Mouse (Mus musculus) MEL (cell line): ENCODE data around the gene Ankrd22. TPM values are rescaled to one million over a fixed set of nuclear protein-coding genes. Genes with fewer than 3 reads are reported as not detected.
A peak's percentile ranks its signal among the peaks of the same experiment; 100 is the strongest.

Experiments used
- DNase-seq: peaks from one replicate; pipeline ENCODE4 v3.0.0; 2011; ENCODE audit warnings: low read depth, low spot score
- H3K27ac ChIP-seq: 2 replicates; pipeline ENCODE4 v1.5.1; 2012; ENCODE audit warnings: low read depth, mild to moderate bottlenecking, control low read depth, low read length, moderate library complexity; ENCODE audit not compliant: control insufficient read depth
- H3K27me3 ChIP-seq, 2 experiments: fragments of 150-350 bp in 1 of 2; sonication (generic) in 1 of 2; 2 replicates each; pipeline ENCODE4 v1.6.1; 2012; ENCODE audit warnings: low read length in 2 of 2, mild to moderate bottlenecking in 2 of 2, improper control_type of control experiment in 1 of 2, moderate library complexity in 1 of 2; ENCODE audit not compliant: insufficient read depth in 2 of 2, control insufficient read depth in 1 of 2
- H3K36me3 ChIP-seq, 2 experiments: 2 replicates each; pipeline ENCODE4 v1.6.1; 2012 to 2014; ENCODE audit warnings: low read length in 2 of 2, improper control_type of control experiment in 1 of 2, inconsistent platforms in 1 of 2, mild to moderate bottlenecking in 1 of 2; ENCODE audit not compliant: insufficient read depth in 2 of 2, control insufficient read depth in 1 of 2
- H3K4me1 ChIP-seq, 2 experiments: fragments of 150-350 bp in 1 of 2; sonication (generic) in 1 of 2; 2 replicates each; pipeline ENCODE4 v1.6.1; 2012; ENCODE audit warnings: low read length in 2 of 2, improper control_type of control experiment in 1 of 2, mild to moderate bottlenecking in 1 of 2; ENCODE audit not compliant: insufficient read depth in 2 of 2, control insufficient read depth in 1 of 2
- H3K4me3 ChIP-seq, 2 experiments: fragments of 150-350 bp in 1 of 2; sonication (generic) in 1 of 2; 2 replicates each; pipeline ENCODE4 v1.5.1; 2012; ENCODE audit warnings: low read depth in 2 of 2, low read length in 2 of 2, mild to moderate bottlenecking in 2 of 2, moderate library complexity in 2 of 2, control low read depth in 1 of 2, improper control_type of control experiment in 1 of 2; ENCODE audit not compliant: control insufficient read depth in 1 of 2, insufficient read depth in 1 of 2
- H3K79me2 ChIP-seq: 2 replicates; pipeline ENCODE4 v1.6.1; 2012; ENCODE audit warnings: mild to moderate bottlenecking, low read length, moderate library complexity; ENCODE audit not compliant: control insufficient read depth, poor library complexity, insufficient read depth
- H3K9ac ChIP-seq: 2 replicates; pipeline ENCODE4 v1.6.1; 2012; ENCODE audit warnings: low read depth, mild to moderate bottlenecking, control low read depth, low read length, moderate library complexity; ENCODE audit not compliant: control insufficient read depth, poor library complexity, severe bottlenecking
- H3K9me3 ChIP-seq: fragments of 150-350 bp; sonication (generic); replicated peaks from 2 replicates; pipeline ENCODE4 v1.6.1; 2012; ENCODE audit warnings: mild to moderate bottlenecking, low read length, improper control_type of control experiment, moderate library complexity; ENCODE audit not compliant: insufficient read depth
- CHD1 ChIP-seq: IDR thresholded peaks from 2 replicates; pipeline ENCODE4 v1.6.1; 2012; ENCODE audit warnings: low read depth, mild to moderate bottlenecking, inconsistent platforms, low read length, improper control_type of control experiment
- CHD2 ChIP-seq: IDR thresholded peaks from 2 replicates; pipeline ENCODE4 v1.6.1; 2011; ENCODE audit warnings: low read length, improper control_type of control experiment
- CTCF ChIP-seq, 3 experiments: IDR thresholded peaks in 2 of 3; conservative IDR thresholded peaks in 1 of 3; 2 replicates each; pipeline ENCODE4 v1.5.1; 2011 to 2012; ENCODE audit warnings: low read length in 3 of 3, low read depth in 2 of 3, mild to moderate bottlenecking in 2 of 3, improper control_type of control experiment in 1 of 3, inconsistent platforms in 1 of 3, mixed read lengths in 1 of 3, moderate library complexity in 1 of 3; ENCODE audit not compliant: control insufficient read depth in 1 of 3, insufficient read depth in 1 of 3, poor library complexity in 1 of 3, severe bottlenecking in 1 of 3
- E2F4 ChIP-seq: IDR thresholded peaks from 2 replicates; pipeline ENCODE4 v1.6.1; 2011; ENCODE audit warnings: low read depth, low read length, improper control_type of control experiment, borderline replicate concordance
- ELF1 ChIP-seq: IDR thresholded peaks from 2 replicates; pipeline ENCODE4 v1.6.1; 2014; ENCODE audit warnings: low read depth, mild to moderate bottlenecking, inconsistent platforms, low read length, improper control_type of control experiment, moderate library complexity
- EP300 ChIP-seq, 2 experiments: IDR thresholded peaks; 2 replicates each; pipeline ENCODE4 v1.6.1; 2011; ENCODE audit warnings: improper control_type of control experiment in 2 of 2, low read length in 2 of 2, low read depth in 1 of 2, mild to moderate bottlenecking in 1 of 2
- ETS1 ChIP-seq: IDR thresholded peaks from 2 replicates; pipeline ENCODE4 v1.6.1; 2012; ENCODE audit warnings: low read depth, mild to moderate bottlenecking, inconsistent platforms, low read length, improper control_type of control experiment, moderate library complexity
- JUND ChIP-seq: IDR thresholded peaks from 2 replicates; pipeline ENCODE4 v1.6.1; 2011; ENCODE audit warnings: low read depth, mild to moderate bottlenecking, improper control_type of control experiment, low read length
- MAFK ChIP-seq: IDR thresholded peaks from 2 replicates; pipeline ENCODE4 v1.6.1; 2011; ENCODE audit warnings: low read depth, mild to moderate bottlenecking, low read length, improper control_type of control experiment, borderline replicate concordance
- MAX ChIP-seq: IDR thresholded peaks from 2 replicates; pipeline ENCODE4 v1.6.1; 2011; ENCODE audit warnings: low read length, improper control_type of control experiment
- MAZ ChIP-seq: IDR thresholded peaks from 2 replicates; pipeline ENCODE4 v1.6.1; 2012; ENCODE audit warnings: low read depth, mild to moderate bottlenecking, inconsistent platforms, low read length, improper control_type of control experiment
- MEF2A ChIP-seq: IDR thresholded peaks from 2 replicates; pipeline ENCODE4 v1.6.1; 2014; ENCODE audit warnings: low read depth, mild to moderate bottlenecking, inconsistent platforms, low read length, improper control_type of control experiment; ENCODE audit not compliant: poor library complexity, insufficient replicate concordance, severe bottlenecking; ENCODE audit errors: extremely low read depth
- MXI1 ChIP-seq: IDR thresholded peaks from 2 replicates; pipeline ENCODE4 v1.6.1; 2011; ENCODE audit warnings: mild to moderate bottlenecking, low read depth, low read length, improper control_type of control experiment
- MYB ChIP-seq: IDR thresholded peaks from 2 replicates; pipeline ENCODE4 v1.6.1; 2011; ENCODE audit warnings: mild to moderate bottlenecking, low read depth, low read length, improper control_type of control experiment
- MYC ChIP-seq: IDR thresholded peaks from 2 replicates; pipeline ENCODE4 v1.6.1; 2011; ENCODE audit warnings: low read depth, mild to moderate bottlenecking, low read length, improper control_type of control experiment, moderate library complexity
- NELFE ChIP-seq: IDR thresholded peaks from 2 replicates; pipeline ENCODE4 v1.6.1; 2011; ENCODE audit warnings: low read depth, low read length, improper control_type of control experiment
- POLR2AphosphoS2 ChIP-seq: IDR thresholded peaks from 2 replicates; pipeline ENCODE4 v1.6.1; 2011; ENCODE audit warnings: low read length, improper control_type of control experiment
- POLR2AphosphoS5 ChIP-seq: IDR thresholded peaks from 2 replicates; pipeline ENCODE4 v1.6.1; 2012; ENCODE audit warnings: low read depth, borderline replicate concordance, mild to moderate bottlenecking, inconsistent platforms, low read length, moderate library complexity, mixed read lengths
- RAD21 ChIP-seq: IDR thresholded peaks from 2 replicates; pipeline ENCODE4 v1.6.1; 2011; ENCODE audit warnings: mild to moderate bottlenecking, low read depth, low read length, improper control_type of control experiment
- RCOR1 ChIP-seq: IDR thresholded peaks from 2 replicates; pipeline ENCODE4 v1.6.1; 2012; ENCODE audit warnings: low read depth, mild to moderate bottlenecking, inconsistent platforms, low read length, improper control_type of control experiment
- SIN3A ChIP-seq: IDR thresholded peaks from 2 replicates; pipeline ENCODE4 v1.6.1; 2012; ENCODE audit warnings: low read length, improper control_type of control experiment, inconsistent platforms
- SMC3 ChIP-seq: IDR thresholded peaks from 2 replicates; pipeline ENCODE4 v1.6.1; 2011; ENCODE audit warnings: low read depth, low read length, improper control_type of control experiment
- TAL1 ChIP-seq: IDR thresholded peaks from 2 replicates; pipeline ENCODE4 v1.6.1; 2012; ENCODE audit warnings: mild to moderate bottlenecking, inconsistent platforms, low read length, moderate library complexity, mixed read lengths
- TBP ChIP-seq: IDR thresholded peaks from 2 replicates; pipeline ENCODE4 v1.8.0; 2011; ENCODE audit warnings: low read depth, low read length, improper control_type of control experiment
- TCF12 ChIP-seq: IDR thresholded peaks from 2 replicates; pipeline ENCODE4 v1.6.1; 2014; ENCODE audit warnings: low read depth, mild to moderate bottlenecking, inconsistent platforms, low read length, improper control_type of control experiment, moderate library complexity
- USF1 ChIP-seq: IDR thresholded peaks from 2 replicates; pipeline ENCODE4 v1.6.1; 2014; ENCODE audit warnings: low read depth, mild to moderate bottlenecking, inconsistent platforms, low read length, improper control_type of control experiment, moderate library complexity
- USF2 ChIP-seq, 2 experiments: IDR thresholded peaks; 2 replicates each; pipeline ENCODE4 v1.6.1; 2011 to 2012; ENCODE audit warnings: improper control_type of control experiment in 2 of 2, low read length in 2 of 2, borderline replicate concordance in 1 of 2, inconsistent platforms in 1 of 2, low read depth in 1 of 2, mild to moderate bottlenecking in 1 of 2; ENCODE audit not compliant: insufficient read depth in 1 of 2
- ZMIZ1 ChIP-seq: IDR thresholded peaks from 2 replicates; pipeline ENCODE4 v1.6.1; 2012; ENCODE audit warnings: low read depth, mild to moderate bottlenecking, inconsistent platforms, low read length, improper control_type of control experiment, moderate library complexity
- ZNF384 ChIP-seq: IDR thresholded peaks from 2 replicates; pipeline ENCODE4 v1.6.1; 2012; ENCODE audit warnings: low read depth, mild to moderate bottlenecking, inconsistent platforms, low read length, improper control_type of control experiment
- polyA plus RNA-seq, 2 experiments: library from polyadenylated mRNA; stranded (reverse) in 1 of 2; unstranded in 1 of 2; fragments of >175 nt in 1 of 2; fragments of >200 nt in 1 of 2; gene quantifications; 2 replicates each; pipeline versions ENCODE4 v1.2.1 to v1.2.4; 2012; ENCODE audit warnings: low replicate concordance in 2 of 2, low read depth in 1 of 2; ENCODE audit not compliant: insufficient read length in 2 of 2, insufficient read depth in 1 of 2, missing spikeins in 1 of 2
- total RNA-seq: library from RNA; depleted of rRNA; stranded (reverse); fragments of 300-350 nt; gene quantifications from 2 replicates; pipeline ENCODE4 v1.2.3, GENCODE M21; 2012

Gene Ankrd22
- total and polyA plus RNA-seq, 3 experiments: not detected

DNA sequence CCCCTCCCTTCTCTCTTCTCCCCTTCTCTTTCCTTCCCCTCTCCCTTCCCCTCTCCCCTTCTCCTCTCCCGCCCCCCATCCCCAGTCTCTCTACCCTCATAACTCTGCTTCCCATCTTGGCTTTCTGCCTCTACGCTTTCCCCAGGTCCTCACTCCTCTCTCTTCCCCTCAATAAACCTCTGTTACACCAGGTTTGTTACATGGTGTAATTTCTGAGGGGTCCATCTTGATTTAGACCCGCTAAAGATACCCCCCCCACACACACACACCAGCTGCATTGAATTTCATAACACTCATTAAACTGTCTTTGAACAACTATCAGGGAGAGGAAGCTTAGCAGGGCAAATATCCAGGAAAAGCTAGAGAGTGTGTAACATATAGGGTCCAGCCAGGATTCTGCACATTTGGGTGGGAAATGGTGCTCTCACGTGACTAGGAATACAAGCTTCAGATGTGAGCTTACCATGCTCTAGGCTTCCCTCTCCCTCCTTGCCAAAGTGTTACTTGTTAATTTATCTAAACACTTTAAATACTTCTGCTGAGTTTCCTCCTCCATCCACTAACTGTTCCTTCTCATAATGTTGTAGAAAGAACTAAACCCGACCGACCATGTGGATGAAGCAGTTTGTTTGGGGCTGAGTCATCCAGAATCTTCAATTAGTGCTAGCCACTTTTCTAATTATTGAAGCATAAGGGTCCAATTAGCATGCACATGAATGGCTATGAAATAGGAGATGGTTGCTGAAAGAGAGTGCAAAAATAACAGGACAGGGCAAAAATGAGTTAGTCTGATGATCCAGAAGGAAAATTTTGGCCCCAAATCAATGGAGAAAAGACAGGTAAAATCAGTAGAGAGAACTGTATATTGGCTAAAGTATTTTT is 12.3 kb downstream of the Ankrd22 start:
- H3K36me3 ChIP-seq: no peaks in the 10 kb centered on the region
- no peaks in the 10 kb centered on the region for H3K79me2 ChIP-seq
- TF ChIP-seq TCF12: no peak
- no peak for TF ChIP-seq ZNF384
- TF ChIP-seq CHD1: no peak
- TF ChIP-seq RAD21: no peak
- no peak for TF ChIP-seq E2F4
- no peak for TF ChIP-seq TBP
- TF ChIP-seq ELF1: no peak
- TF ChIP-seq ZMIZ1: no peak
- TF ChIP-seq EP300 (IDR thresholded peaks at IDR 0.05; ENCODE audit: low read depth in 1 of 2, low read length in 2 of 2): no peak
- TF ChIP-seq NELFE: no peak
- TF ChIP-seq MYC: no peak
- no peak for TF ChIP-seq CTCF (IDR thresholded peaks at IDR 0.05 in 2 of 3, conservative IDR thresholded peaks at IDR 0.05 in 1 of 3; ENCODE audit: control insufficient read depth in 1 of 3, insufficient read depth in 1 of 3, low read depth in 2 of 3, low read length in 3 of 3, poor library complexity in 1 of 3, severe bottlenecking in 1 of 3)
- TF ChIP-seq RCOR1: no peak
- TF ChIP-seq MAZ: no peak
- TF ChIP-seq MAFK: no peak
- TF ChIP-seq USF1: no peak
- TF ChIP-seq SMC3: no peak
- TF ChIP-seq TAL1: no peak
- no peak for TF ChIP-seq MYB
- no peak for TF ChIP-seq CHD2
- TF ChIP-seq, all 39 proteins: peak for 0
- Histone ChIP-seq H3K27me3 (no peaks in the 10 kb centered on the region; a peak in 1 of 4 replicates), H3K27ac (no peak overlapping the region), H3K4me3 (no peak overlapping the region), H3K9me3 (no peaks in the 10 kb centered on the region), H3K9ac (no peak overlapping the region), H3K4me1 (no peaks in the 10 kb centered on the region)
- DNase-seq: no peak

DNA sequence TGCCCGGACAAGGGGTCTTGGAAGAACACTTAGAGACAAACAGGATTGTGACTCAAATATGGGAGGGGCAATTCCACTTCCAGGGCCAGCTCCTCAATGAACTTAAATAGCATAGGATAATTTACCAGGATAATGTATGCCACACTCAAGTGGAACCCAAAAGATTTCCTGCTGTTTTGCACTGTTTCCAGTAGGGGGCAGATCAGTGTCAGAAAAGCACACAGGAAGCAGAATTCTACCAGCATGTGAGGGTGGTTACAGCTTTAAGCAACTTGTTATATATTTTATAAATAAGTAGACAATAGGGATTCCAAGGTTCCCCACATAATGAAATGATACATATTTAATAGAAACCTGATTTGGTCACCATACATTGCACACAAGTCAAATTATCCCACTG is 13.9 kb downstream of the Ankrd22 start:
- H3K4me3 ChIP-seq: no peak overlapping the region
- no peaks in the 10 kb centered on the region; a peak in 1 of 4 replicates for H3K27me3 ChIP-seq
- no peak overlapping the region for H3K9ac ChIP-seq
- DNase-seq: no peak
- no peak overlapping the region for H3K27ac ChIP-seq
- H3K79me2 ChIP-seq: no peaks in the 10 kb centered on the region
- TF ChIP-seq JUND (no peak), TBP (no peak), MXI1 (no peak), ETS1 (no peak), CHD1 (no peak), RAD21 (peak; percentile 8), SIN3A (no peak), POLR2AphosphoS5 (no peak), POLR2AphosphoS2 (no peak), MEF2A (no peak), USF2 (IDR thresholded peaks at IDR 0.05; ENCODE audit: borderline replicate concordance in 1 of 2, insufficient read depth in 1 of 2, low read depth in 1 of 2, low read length in 2 of 2) (no peak), TCF12 (no peak), ZMIZ1 (no peak), CHD2 (no peak), CTCF (IDR thresholded peaks at IDR 0.05 in 2 of 3, conservative IDR thresholded peaks at IDR 0.05 in 1 of 3; ENCODE audit: control insufficient read depth in 1 of 3, insufficient read depth in 1 of 3, low read depth in 2 of 3, low read length in 3 of 3, poor library complexity in 1 of 3, severe bottlenecking in 1 of 3) (peak in 2 of 3 experiments; percentile 2 to 24; a peak in 2 of 6 replicates), MAX (no peak)
- H3K4me1 ChIP-seq: no peaks in the 10 kb centered on the region
- no peaks in the 10 kb centered on the region for H3K36me3 ChIP-seq
- H3K9me3 ChIP-seq: no peaks in the 10 kb centered on the region
